Mouse (Mus musculus) kidney, adult 2 months (tissue): ENCODE results near the gene Spef1. TPM values are rescaled to one million over a fixed set of nuclear protein-coding genes. Genes with fewer than 3 reads are reported as not detected.

Experiments
- DNase-seq: peaks from one replicate; pipeline ENCODE4 v3.0.0; 2021
- H3K27ac ChIP-seq: fragments of 200-500 bp; 2 replicates; pipeline ENCODE4 v1.5.1; 2012; ENCODE audit warnings: low read depth, low read length, control low read depth, inconsistent platforms; ENCODE audit not compliant: insufficient read depth
- H3K27me3 ChIP-seq: fragments of 200-500 bp; replicated peaks from 2 replicates; pipeline ENCODE4 v1.6.1; 2012; ENCODE audit warnings: mild to moderate bottlenecking, moderate library complexity, low read length, inconsistent platforms; ENCODE audit not compliant: control insufficient read depth, insufficient read depth
- H3K36me3 ChIP-seq: fragments of 200-500 bp; 2 replicates; pipeline ENCODE4 v1.6.1; 2012; ENCODE audit warnings: mild to moderate bottlenecking, moderate library complexity, low read length, inconsistent platforms; ENCODE audit not compliant: control insufficient read depth, insufficient read depth
- H3K4me1 ChIP-seq: fragments of 200-500 bp; 2 replicates; pipeline ENCODE4 v1.6.1; 2011; ENCODE audit warnings: low read length; ENCODE audit not compliant: control insufficient read depth, insufficient read depth
- H3K4me3 ChIP-seq: fragments of 200-500 bp; 2 replicates; pipeline ENCODE4 v1.5.1; 2011; ENCODE audit warnings: mild to moderate bottlenecking, low read depth, low read length, control low read depth; ENCODE audit not compliant: insufficient read depth
- CTCF ChIP-seq: fragments of 200-500 bp; conservative IDR thresholded peaks from 2 replicates; pipeline ENCODE4 v1.5.1; 2011; ENCODE audit warnings: low read depth, mild to moderate bottlenecking, control low read depth, low read length, moderate library complexity, mixed read lengths; ENCODE audit not compliant: insufficient read depth, insufficient read length
- POLR2A ChIP-seq: fragments of 200-500 bp; IDR thresholded peaks from one replicate; pipeline ENCODE4 v1.6.1; 2011; ENCODE audit warnings: low read depth, low read length, control low read depth
- WGBS: fragments of 180-500 bp; shearing (Covaris S2); methylation state at CpG from one replicate; pipeline ENCODE4 v1.1.7; 2018; 5-methylcytosine and 5-hydroxymethylcytosine counted together
- polyA plus RNA-seq: library from polyadenylated mRNA; depleted of rRNA; stranded (reverse); fragments of >200 nt; gene quantifications from 2 replicates; pipeline ENCODE4 v1.2.3, GENCODE M21; 2012

The Spef1 gene
- polyA plus RNA-seq, 1 experiment = 4.6 TPM

DNA sequence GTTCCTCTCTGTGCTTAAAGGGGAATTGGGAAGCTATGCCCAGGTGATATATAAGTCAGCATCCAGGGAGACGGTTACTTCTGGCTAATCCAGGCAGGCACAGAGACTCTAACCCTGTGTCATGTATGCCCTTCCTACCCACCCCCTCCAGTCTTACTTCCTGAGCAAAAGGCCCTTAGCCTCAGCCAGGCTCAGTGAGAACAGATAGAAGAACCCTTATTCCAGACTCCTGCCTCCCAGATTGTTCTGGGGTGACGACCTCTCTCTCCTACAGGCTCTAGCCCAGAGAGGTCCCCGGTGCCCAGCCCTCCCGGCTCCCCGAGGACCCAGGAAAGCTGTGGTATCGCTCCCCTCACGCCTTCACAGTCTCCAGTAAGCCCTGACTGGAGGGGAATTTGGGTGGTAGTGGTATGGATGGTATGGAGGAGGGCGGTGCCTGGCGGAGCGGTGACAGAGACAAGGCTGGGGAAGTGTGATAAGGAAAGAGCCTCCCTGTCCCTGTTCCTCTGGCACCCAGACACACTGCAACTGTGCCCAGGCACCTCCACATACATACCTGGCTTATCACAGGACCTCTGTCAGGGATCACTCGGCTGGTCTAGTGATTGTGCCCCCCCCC lies 51.5 kb downstream of the Spef1 start:
- DNase-seq = no peak
- WGBS = 82% methylated on average over 11 of the region's 11 CpGs

DNA sequence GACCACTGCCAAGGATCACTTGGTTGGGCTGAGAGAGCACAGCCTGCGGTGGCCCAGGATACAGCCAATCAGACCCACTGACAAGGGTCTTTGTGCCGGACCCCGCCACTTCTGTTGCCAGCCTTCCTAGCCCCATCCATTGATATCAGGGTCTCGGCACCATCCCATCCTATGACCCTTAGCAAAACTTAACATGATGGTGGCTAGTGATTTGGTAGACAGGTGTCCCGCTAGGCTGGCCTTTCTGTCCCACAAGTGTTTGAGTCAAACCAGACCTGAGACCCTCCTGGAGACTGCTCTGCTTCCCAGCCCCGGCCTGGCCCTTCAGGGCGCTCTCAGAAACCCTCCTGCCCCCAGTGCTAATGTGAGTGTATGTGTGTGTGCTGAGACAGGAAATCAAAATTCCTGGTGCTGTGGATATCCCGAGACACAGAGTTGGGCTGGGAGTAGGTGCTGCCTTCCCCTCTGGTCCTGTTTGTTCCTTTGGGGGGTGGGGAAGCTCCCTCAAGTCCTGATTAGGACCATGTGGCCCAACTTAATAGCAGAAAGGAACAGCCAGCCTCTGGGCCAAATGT lies 52.2 kb downstream of the Spef1 start:
- Histone ChIP-seq H3K36me3 (no peaks in the 10 kb centered on the region), H3K4me3 (no peak overlapping the region), H3K27me3 (no peaks in the 10 kb centered on the region), H3K27ac (peak overlapping the region; percentile 80), H3K4me1 (0 out of 2 replicates have a peak, but pooled peaks cover 2% of the 10 kb centered on the region)
- 70% methylated on average over 8 of the region's 8 CpGs for WGBS
- no peak for DNase-seq
- TF ChIP-seq CTCF (no peak), POLR2A (no peak)

More for the DNA sequence above, 51.5 kb downstream of the Spef1 start:
- Histone ChIP-seq H3K27ac (peak overlapping the region; percentile 80), H3K36me3 (no peaks in the 10 kb centered on the region), H3K4me1 (0 out of 2 replicates have a peak, but pooled peaks cover 2% of the 10 kb centered on the region), H3K27me3 (no peaks in the 10 kb centered on the region), H3K4me3 (no peak overlapping the region)
- no peak for TF ChIP-seq POLR2A
- TF ChIP-seq CTCF = no peak

DNA sequence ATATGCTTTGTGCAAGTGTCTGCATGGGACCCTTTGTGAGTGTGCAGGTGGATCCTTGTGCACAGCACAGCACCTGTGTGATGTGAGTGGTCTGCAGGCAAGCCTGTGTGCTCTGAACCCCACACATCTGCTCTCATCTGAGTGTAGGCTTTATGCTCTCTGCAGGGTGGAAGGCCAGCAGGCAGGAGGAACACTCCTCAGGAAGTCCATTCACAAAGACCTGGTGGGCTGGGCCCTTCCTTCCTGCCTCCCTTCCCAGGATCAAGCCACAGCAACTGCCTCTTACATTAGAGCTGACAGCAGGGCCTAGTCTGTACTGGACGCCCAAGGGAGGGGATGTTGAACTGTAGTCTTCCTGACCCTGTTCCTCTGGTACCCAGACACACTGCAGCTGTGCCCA lies 52.7 kb downstream of the Spef1 start:
- Histone ChIP-seq H3K4me1 (no peaks in the 10 kb centered on the region), H3K27ac (peak overlapping the region; percentile 80), H3K27me3 (no peaks in the 10 kb centered on the region), H3K36me3 (no peaks in the 10 kb centered on the region), H3K4me3 (no peak overlapping the region)
- TF ChIP-seq POLR2A = peak; percentile 5
- no peak for TF ChIP-seq CTCF
- DNase-seq = peak; percentile 84
- 65% methylated on average over 1 of the region's 1 CpGs for WGBS

DNA sequence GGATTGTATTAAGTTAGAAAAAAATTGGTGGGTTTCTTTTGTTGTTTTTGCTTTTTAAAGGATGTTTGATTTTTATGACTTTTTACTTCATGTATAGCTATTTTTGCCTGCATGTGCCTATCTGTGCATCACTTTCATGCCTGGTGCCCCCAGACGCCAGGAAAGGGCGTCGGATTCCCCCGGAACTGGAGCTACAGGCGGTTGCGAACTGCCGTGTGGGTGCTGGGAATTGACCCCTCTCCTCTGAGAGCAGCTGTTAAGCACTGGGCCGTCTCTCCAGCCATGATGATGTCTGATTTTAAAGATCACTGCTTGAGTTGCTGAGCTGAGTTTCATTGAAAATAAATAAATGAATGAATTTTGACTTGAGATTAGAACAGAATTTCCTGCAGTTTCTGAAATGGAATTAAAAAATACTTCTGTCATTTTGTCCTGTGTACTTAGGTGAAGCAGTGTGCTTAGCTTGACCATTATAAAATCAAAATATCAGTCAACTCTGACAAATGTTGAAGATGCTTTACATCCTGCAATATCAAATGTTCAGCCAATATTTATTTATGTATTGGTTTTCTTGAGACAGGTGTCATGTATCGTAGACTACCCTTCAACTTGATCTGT lies 54.0 kb downstream of the Spef1 start, which contains the start of gene Gm11037:
TSS of gene Gm11037 (plus strand) at position 568 of the 618 bp plus-strand sequence.
- no peak within 1 kb of the TSS for H3K4me3 ChIP-seq
- TF ChIP-seq CTCF (no peak), POLR2A (no peak)
- DNase-seq = no peak
- no peaks in the 10 kb centered on the region for H3K4me1 ChIP-seq
- H3K36me3 ChIP-seq = no peaks in the 10 kb centered on the region
- 68% methylated on average over 9 of the region's 9 CpGs for WGBS
- H3K27ac ChIP-seq = peak within 1 kb of the TSS; percentile 7; the same call in 1 of the 2 replicates
- H3K27me3 ChIP-seq = no peaks in the 10 kb centered on the region

DNA sequence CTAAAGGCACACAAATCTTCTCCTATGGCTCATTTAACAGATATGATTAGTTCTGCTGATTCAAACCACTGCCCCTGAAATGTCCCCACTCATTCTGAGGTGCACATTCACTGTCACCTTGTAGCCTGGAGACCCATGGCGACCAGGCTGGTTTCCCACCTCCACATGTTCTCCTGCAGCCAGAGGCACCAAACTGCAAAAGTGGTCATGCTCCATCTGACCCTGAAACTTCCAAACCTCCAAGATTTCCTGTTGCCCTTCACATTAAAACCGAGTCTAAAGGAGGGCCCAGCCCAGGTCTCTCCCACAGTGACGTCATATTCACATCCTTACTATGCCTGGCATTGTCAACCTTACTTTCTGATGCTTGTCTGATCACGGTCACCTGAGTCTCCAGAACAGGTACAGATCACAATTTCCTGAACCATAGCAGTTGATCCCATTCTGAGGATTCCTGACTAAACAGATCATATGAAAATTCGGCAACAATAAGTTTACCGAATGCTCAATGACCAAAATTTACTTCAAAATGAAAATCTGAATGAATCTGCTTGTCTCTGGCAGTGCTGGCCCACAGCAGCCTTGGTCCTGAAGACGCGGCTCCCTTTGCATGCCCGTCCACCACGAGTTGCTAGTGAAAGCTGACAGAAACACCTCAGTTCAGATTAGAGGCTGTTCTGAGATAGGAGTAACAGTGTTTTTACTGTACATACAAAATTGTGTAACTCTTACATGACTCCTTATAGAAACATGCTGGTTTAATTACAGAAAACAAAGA lies 54.8 kb downstream of the Spef1 start:
- TF ChIP-seq CTCF (no peak), POLR2A (no peak)
- no peak for DNase-seq
- Histone ChIP-seq H3K36me3 (no peaks in the 10 kb centered on the region), H3K4me3 (no peak overlapping the region), H3K4me1 (no peaks in the 10 kb centered on the region), H3K27ac (no peak overlapping the region), H3K27me3 (no peaks in the 10 kb centered on the region)
- WGBS = 74% methylated on average over 10 of the region's 10 CpGs

DNA sequence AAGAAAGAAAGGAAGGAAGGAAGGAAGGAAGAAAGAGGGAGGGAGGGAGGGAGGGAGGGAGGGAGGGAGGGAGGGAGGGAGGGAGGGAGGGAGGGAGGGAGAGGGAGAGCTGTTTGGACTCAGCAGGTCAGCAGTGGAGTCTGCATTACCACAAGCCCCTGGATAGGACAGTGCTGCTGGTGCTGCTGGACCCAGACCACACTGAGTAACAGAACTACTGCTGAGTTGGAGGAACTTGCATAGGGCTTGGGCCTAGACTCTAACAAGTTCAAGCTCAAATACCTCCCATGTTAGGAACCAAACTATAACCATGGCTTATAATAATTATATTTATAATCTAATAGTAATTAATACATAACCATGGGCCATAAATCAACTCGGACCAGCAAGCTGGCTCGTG lies 56.2 kb downstream of the Spef1 start:
- H3K4me1 ChIP-seq = no peaks in the 10 kb centered on the region
- DNase-seq = no peak
- no peak overlapping the region for H3K27ac ChIP-seq
- no peaks in the 10 kb centered on the region for H3K27me3 ChIP-seq
- TF ChIP-seq CTCF (no peak), POLR2A (no peak)
- H3K36me3 ChIP-seq = no peaks in the 10 kb centered on the region
- H3K4me3 ChIP-seq = no peak overlapping the region
- WGBS = 83% methylated on average over 2 of the region's 2 CpGs
